Mouse (Mus musculus) thymus, postnatal 10 days (tissue): ENCODE measurements at regions not wholly inside any gene's neighbourhood (a gene's known extent, or its start where the extent isn't known, plus 50 kb on each side); places are given as distances from the start of the nearest gene placed in this dataset.

Source experiments
- DNase-seq, 2 experiments: peaks; one replicate each; pipeline ENCODE4 v3.0.0; 2021; ENCODE audit warnings: low spot score in 2 of 2

DNA sequence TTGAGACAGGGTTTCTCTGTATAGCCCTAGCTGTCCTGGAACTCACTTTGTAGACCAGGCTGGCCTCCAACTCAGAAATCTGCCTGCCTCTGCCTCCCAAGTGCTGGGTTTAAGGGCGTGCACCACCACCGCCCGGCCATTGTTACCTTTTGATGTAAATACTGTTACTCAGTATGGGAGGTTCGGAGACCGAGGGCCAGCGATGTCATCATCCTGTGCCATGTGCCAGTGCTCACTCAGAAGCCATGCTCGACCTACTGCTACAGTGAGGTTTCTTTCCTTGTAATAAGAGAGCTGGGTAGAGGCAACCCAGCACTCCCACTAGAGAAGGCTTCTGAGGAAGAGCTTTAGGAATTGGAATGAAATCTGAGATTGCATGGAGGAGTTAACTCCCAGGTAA is 191.6 kb upstream of the Tgfbr2 start:
- DNase-seq, result peak in 1 of 2 experiments; percentile 30

- DNase-seq, result peak; percentile 78 to 84
Observed at GRCm38 (mm10) chr9:116366193-116366592, 191.0 kb upstream of the Tgfbr2 start.

GRCm38 (mm10) chr9:116365701-116366100 is 190.5 kb upstream of the Tgfbr2 start:
- DNase-seq, result no peak

- no peak for DNase-seq
Observed at GRCm38 (mm10) chr9:116365016-116365685, 190.0 kb upstream of the Tgfbr2 start.

DNA sequence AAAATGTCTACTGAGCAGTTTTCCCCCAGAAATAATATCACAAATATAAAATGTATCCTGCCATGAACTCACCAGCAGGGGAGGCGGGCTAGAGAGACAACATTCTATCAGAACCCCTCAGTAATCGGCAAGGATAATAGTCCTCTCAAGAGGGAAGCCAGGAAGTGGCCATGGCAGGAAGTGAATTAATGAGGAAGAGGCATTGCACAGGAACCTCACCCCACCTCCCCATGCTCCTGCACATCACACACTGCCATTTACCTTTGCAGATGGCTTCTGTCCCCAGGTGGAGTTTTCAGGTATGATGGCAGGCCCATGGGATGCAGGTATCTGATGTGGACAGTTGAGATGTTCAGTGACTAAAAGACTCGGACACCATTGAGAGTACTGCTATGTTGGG is 185.9 kb upstream of the Tgfbr2 start:
- DNase-seq, result no peak

DNA sequence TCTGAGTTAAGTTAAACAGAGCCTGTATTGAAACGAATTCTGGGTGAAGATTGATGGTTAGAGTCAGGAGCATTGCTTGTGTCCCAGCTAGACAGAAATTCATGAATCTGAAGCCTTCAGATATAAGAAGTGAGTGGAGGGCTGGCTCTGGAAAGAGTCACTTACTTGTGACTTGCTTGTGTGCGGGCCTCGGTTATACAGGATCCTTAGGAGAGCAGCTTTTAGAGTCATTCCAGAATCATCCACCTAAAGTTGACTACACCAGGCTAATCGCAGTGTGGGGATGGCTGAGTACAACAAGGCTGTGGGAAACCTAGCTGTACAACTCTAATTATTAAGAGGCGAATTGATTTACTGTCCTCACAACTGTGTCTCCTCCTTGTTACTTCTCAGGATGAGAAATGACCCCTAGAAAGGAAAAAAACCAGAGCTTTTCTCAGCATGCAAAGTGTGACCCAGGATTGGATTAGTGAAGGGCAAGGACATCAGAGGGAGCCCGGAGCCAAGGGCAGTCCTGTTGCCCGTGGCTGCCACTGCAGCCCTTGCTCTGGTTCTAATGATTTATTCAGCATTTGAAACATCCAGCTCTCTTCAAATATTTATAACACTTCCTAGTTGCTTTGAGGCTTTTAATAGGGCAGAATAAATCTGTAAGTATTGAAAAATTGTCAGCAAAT is 179.0 kb upstream of the Tgfbr2 start:
- no peak for DNase-seq

GRCm38 (mm10) chr9:116352801-116353494 is 177.8 kb upstream of the Tgfbr2 start:
- DNase-seq, result no peak

DNA sequence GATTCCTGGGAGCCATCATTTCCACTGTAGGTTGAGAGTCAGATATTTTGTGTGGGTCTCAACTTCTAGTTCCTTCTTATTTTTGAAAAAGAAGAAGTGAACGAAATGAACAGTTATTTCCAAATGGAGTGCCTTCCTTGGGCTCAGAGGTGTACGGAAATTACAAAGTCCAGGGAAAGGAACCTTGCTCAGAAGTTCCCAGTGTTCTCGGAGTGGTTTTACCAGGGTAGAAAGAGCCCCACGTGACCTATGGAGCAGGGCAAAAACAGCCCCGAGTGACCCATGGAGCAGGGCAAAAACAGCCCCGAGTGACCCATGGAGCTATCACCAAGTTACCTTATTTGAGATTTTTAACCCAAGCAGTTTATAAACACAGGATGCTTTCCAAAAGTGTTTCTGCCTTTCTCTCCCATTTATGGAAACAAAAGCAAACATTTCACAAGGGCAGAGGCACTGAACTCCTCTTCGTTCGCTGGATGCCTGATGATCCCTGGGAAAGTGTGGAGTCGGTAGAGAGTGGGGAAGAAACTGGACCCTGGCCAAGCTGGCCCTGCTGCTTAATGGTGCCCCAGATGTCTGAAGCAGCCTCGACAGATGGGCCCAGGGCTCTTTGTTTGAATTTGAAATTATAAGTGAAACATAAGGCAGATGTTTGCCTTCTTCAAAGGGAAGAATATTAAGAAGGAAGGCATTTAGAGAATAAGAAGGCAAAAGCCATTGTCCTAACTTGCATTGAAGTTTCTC is 175.8 kb upstream of the Tgfbr2 start:
- no peak for DNase-seq

- DNase-seq, result no peak
Observed at GRCm38 (mm10) chr9:116347021-116347420, 171.9 kb upstream of the Tgfbr2 start.

DNA sequence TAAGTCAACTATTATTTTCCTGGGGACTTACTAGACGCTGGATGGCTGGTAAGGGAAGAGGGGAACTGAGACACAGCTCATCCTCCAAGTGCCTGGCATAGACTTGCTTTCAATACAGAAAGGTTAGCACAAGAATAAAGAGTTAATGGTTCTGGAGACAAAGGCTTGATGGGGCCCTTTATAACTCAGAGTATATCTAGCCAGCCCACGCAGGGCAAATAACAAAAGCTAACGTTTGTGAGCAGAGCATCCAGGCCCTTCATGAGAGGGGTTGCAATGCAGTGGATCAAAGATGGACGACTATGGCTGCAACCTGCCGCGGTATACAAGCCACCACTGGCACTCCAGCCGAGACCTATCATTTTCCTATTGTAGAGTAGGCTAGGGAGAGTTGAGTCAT is 171.3 kb upstream of the Tgfbr2 start:
- no peak for DNase-seq

DNA sequence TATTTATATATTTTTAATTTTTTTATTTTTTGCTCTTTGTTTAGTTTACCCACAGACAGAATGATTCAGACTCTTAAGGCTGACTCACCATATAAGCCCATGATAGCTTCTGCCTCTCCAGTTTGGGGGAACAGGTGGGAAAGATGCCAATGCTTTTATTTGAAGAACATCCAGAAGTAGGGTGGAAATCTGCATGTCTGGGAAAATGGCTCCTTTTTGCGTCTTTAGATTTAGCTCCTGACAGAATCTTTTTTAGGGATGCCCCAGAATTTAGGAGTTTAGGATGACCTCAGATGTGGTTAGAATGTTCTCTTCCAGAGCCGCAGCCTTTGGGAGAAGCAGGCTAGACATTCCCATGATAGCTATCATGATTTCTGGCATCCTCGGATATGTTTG is 167.9 kb upstream of the Tgfbr2 start:
- no peak for DNase-seq

DNA sequence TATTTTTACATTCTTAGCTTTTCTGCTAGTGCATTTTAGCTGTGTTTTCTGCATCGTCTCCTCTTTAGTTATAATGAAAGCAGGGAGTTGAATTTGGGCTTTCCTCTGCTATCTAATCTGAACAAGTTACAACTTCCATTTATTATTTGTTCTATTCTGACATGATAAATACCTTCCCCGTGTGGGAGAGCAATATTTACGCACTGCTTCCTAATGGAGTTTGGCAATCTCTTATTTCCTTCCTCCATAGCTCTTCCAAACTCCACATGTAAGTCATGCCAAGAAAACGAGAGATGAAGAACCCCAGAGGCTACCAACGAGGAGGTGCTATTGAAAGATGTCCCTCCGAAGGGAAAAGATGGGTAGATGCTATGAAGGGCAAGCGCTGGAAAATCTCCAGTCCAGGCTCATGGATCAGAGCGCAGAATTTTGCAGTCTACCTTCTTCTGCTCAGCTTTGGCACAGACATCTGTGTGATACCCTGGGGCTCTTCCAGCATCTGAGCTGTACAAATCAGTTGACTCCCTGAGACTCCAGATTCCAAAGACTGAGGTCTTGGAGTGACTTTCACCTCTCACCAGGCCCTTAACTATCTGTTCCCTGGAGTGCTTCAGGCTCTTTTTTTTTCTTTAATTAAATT is 167.4 kb upstream of the Tgfbr2 start:
- no peak for DNase-seq

GRCm38 (mm10) chr9:116342009-116342408 is 166.8 kb upstream of the Tgfbr2 start:
- DNase-seq, result no peak

DNA sequence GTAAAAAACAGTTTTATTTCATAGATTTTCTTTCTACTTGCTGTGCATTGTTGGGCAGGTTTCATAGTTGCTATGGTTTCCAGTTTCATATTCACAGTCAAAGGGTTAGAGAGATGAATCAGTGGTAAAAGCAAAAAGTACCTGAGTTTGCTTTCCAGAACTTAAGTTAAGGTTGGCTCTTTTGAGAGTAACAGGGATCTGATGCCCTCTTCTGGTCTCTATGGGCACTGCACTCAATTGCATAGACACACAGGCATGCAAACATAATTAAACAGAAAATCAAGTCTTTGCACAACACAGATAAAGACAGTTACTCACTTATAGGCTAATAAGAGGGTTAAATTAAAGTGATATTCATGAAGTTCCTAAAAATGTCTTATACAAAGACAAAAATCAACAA is 165.8 kb upstream of the Tgfbr2 start:
- DNase-seq, result peak; percentile 48 to 62

GRCm38 (mm10) chr9:116338729-116339100 is 163.6 kb upstream of the Tgfbr2 start:
- peak in 1 of 2 experiments; percentile 15 for DNase-seq

GRCm38 (mm10) chr9:116338093-116338728 is 163.1 kb upstream of the Tgfbr2 start:
- DNase-seq, result peak; percentile 43 to 55

DNA sequence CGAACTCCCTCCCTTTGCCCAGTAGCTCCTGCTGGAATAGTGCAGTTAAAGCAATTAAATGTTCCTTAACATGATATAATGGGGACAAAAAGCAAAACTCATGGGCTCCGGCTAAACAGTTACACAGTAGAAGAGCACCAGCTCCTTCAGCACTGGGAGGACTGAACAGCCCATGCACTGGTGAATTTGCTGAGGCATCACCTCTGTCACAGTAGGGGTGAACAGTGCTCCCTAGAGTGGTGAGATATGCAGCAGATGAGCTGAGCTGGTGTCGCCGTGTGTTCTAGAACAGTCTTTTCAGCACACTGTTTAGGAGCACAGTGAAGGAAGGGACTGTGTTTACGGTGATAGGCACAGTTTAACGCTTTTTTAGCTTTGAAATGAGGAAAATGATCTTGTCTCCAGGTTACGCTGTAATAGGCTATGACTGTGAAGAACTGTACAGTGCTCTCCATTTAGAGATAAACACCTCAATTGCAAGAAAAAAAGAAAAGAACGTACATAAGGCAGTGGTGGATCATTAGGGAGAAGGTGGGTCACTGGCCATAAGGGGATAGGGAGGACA is 162.4 kb upstream of the Tgfbr2 start:
- peak; percentile 42 to 44 for DNase-seq

GRCm38 (mm10) chr9:116335561-116336478 is 160.7 kb upstream of the Tgfbr2 start:
- DNase-seq, result no peak

DNA sequence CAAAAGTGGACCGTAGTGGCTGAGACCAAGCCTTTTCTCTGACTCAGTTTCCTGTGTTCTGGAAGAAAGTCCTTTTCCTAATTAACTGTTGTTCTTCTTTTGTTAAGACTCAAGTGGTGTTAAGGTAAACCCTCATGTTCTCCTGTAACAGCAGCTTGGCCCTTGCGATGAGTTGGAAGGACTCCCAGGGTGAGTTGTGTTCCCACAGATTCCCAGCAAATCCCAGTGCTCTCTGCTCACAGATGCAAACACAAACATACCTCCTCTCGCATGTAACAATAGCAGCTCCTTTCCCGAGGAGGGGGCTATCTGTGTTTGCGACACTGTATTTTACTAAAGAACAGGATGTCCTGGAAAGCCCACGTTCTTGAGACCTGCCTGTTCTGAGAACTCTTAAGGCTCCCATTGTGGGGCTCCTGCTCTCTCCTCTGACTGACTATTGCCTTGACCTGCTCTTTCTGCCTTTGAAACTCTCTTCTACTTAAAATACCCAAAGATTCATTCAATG is 158.8 kb upstream of the Tgfbr2 start:
- no peak for DNase-seq
